Mouse (Mus musculus): ENCODE measurements around the gene Lrrc20. TPM values are rescaled to one million over a fixed set of nuclear protein-coding genes. Genes with fewer than 3 reads are reported as not detected.
A peak's percentile ranks its signal among the peaks of the same experiment; 100 is the strongest.

The Lrrc20 gene
- polyA plus RNA-seq, 2 experiments: 6.1 to 6.4 TPM

DNA sequence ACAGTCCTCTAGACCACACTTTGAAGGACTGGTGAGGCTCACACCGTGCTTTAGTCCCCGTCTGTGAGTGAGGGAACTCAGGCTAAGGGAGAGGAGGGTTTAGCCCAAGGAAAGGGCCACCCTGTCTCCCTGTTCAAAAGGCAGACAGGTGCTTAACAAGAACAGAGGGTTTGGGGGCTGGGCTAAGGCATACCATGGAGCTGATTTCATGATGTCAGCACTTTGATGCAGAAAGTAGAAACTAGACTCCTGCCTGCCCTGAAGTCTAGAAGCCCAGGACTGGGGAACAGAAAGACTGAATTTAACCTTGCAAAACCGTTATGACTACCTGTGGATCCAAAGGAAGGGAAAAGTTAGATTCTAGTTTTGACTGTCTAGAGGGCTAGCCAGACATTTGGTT is 18.4 kb upstream of the Lrrc20 start:
- Histone ChIP-seq H3K9me3 (ENCODE audit: control insufficient read depth, low read length) (no peaks in the 10 kb centered on the region), H3K27ac (no peak overlapping the region), H3K4me3 (ENCODE audit: insufficient read depth in 1 of 2, low read depth in 2 of 2, low read length in 2 of 2) (no peak overlapping the region), H3K9ac (replicated peaks) (no peak overlapping the region), H3K4me2 (ENCODE audit: low read depth) (no peak overlapping the region), H3K4me1 (replicated peaks; ENCODE audit: control insufficient read depth in 2 of 2, insufficient read depth in 2 of 2, low read length in 1 of 2) (0 out of 4 replicates have a peak, but pooled peaks cover 0 to 2% of the 10 kb centered on the region in 2 experiments), H3K27me3 (ENCODE audit: control insufficient read depth, insufficient read depth, low read length) (no peaks in the 10 kb centered on the region), H3K36me3 (replicated peaks; ENCODE audit: control insufficient read depth, insufficient read depth, low read depth) (no peaks in the 10 kb centered on the region)
- no peak for TF ChIP-seq CTCF (IDR thresholded peaks at IDR 0.05; ENCODE audit: low read depth)
- no peak for TF ChIP-seq EP300 (IDR thresholded peaks at IDR 0.05; ENCODE audit: low read depth)
- no peak for DNase-seq (ENCODE audit: low read depth in 3 of 3, low spot score in 3 of 3)
- 42% methylated on average over 3 of the region's 3 CpGs for WGBS (ENCODE audit: insufficient replicate concordance)
- ATAC-seq (ENCODE audit: insufficient read depth): no peak

DNA sequence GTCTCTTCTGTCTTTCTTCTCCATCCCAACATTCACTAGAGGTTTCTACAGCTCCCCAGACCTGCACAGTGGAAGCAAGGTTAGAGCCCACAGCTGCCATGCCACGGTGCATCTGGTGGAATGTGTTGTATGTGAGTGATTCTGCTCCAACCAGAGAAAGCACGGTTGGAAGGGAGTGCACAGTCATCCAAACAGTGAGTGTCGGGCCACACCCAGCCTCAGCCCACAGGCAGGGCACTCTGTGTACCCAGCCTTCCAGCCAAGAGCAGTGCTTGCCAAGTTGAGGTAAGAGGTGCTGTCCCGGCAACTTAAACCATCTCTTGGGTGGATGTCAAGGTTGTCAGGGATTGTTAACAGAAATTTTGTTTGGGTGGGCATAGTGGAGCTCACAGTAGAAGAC is 10.6 kb upstream of the Lrrc20 start:
- ATAC-seq (ENCODE audit: insufficient read depth): peak; percentile 82
- no peaks in the 10 kb centered on the region for H3K27me3 ChIP-seq (ENCODE audit: control insufficient read depth, insufficient read depth, low read length)
- no peak overlapping the region for H3K9ac ChIP-seq (replicated peaks)
- peaks cover 2 to 17% of the 10 kb centered on the region in 2 experiments; a peak in 3 of 4 replicates for H3K4me1 ChIP-seq (replicated peaks; ENCODE audit: control insufficient read depth in 2 of 2, insufficient read depth in 2 of 2, low read length in 1 of 2)
- peak in 1 of 3 experiments; percentile 41 for DNase-seq (ENCODE audit: low read depth in 3 of 3, low spot score in 3 of 3)
- H3K27ac ChIP-seq: peak overlapping the region; percentile 29
- TF ChIP-seq EP300 (IDR thresholded peaks at IDR 0.05; ENCODE audit: low read depth): no peak
- no peak for TF ChIP-seq CTCF (IDR thresholded peaks at IDR 0.05; ENCODE audit: low read depth)
- H3K36me3 ChIP-seq (replicated peaks; ENCODE audit: control insufficient read depth, insufficient read depth, low read depth): no peaks in the 10 kb centered on the region
- H3K4me2 ChIP-seq (ENCODE audit: low read depth): no peak overlapping the region
- no peak overlapping the region for H3K4me3 ChIP-seq (ENCODE audit: insufficient read depth in 1 of 2, low read depth in 2 of 2, low read length in 2 of 2)
- 32% methylated on average over 4 of the region's 4 CpGs for WGBS (ENCODE audit: insufficient replicate concordance)
- no peaks in the 10 kb centered on the region for H3K9me3 ChIP-seq (ENCODE audit: control insufficient read depth, low read length)

DNA sequence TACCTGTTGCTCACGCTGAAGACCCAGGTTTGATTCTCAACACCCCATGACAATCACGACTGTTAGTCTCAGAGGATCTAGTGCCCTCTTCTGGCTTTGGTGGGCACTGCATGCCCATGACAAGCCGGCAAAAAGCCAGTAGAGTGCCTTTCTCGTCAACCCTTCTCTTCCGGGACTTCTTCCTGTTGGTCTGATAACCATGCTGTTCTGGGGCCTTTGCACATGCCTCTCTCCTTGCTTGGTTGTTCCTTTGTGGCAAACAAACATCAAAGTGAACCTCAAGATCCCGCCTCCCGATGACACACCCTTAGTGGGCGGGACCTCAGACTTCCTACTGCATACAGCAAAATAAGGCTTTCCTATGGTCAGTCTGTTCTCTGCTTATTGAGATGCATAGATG is 9.4 kb upstream of the Lrrc20 start:
- Histone ChIP-seq H3K27ac (no peak overlapping the region), H3K36me3 (replicated peaks; ENCODE audit: control insufficient read depth, insufficient read depth, low read depth) (no peaks in the 10 kb centered on the region), H3K9me3 (ENCODE audit: control insufficient read depth, low read length) (no peaks in the 10 kb centered on the region), H3K4me1 (replicated peaks; ENCODE audit: control insufficient read depth in 2 of 2, insufficient read depth in 2 of 2, low read length in 1 of 2) (peaks cover 2 to 17% of the 10 kb centered on the region in 2 experiments; a peak in 3 of 4 replicates), H3K27me3 (ENCODE audit: control insufficient read depth, insufficient read depth, low read length) (no peaks in the 10 kb centered on the region), H3K4me3 (ENCODE audit: insufficient read depth in 1 of 2, low read depth in 2 of 2, low read length in 2 of 2) (peak overlapping the region in 1 of 2 experiments; percentile 39; a peak in 2 of 4 replicates), H3K9ac (replicated peaks) (no peak overlapping the region), H3K4me2 (ENCODE audit: low read depth) (no peak overlapping the region)
- TF ChIP-seq CTCF (IDR thresholded peaks at IDR 0.05; ENCODE audit: low read depth): peak; percentile 84
- TF ChIP-seq EP300 (IDR thresholded peaks at IDR 0.05; ENCODE audit: low read depth): no peak
- ATAC-seq (ENCODE audit: insufficient read depth) (no peak), DNase-seq (ENCODE audit: low read depth in 3 of 3, low spot score in 3 of 3) (peak in 1 of 3 experiments; percentile 37)
- 54% methylated on average over 8 of the region's 8 CpGs for WGBS (ENCODE audit: insufficient replicate concordance)

DNA sequence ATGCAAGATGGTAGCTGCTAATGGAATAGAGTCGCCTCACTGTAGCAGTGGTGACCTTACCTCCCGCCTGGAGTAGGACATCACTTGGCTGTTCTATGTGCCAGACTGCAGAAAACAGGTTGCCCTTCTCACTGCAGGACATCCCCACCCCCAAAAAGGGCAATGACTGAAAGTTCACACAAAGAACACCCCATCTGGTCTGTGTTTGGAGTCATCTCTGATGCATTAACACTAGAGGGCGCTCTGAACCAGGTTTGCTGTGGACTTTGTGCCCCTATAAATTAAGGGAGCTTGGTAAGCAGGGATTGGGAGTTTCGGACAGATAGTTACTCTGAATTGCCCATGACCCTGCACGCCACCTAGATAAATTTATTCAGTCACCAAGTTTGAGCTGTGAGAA is 8.7 kb upstream of the Lrrc20 start:
- H3K27ac ChIP-seq: no peak overlapping the region
- WGBS (ENCODE audit: insufficient replicate concordance): 20% methylated on average over 5 of the region's 5 CpGs
- no peak overlapping the region for H3K4me2 ChIP-seq (ENCODE audit: low read depth)
- no peak for ATAC-seq (ENCODE audit: insufficient read depth)
- TF ChIP-seq EP300 (IDR thresholded peaks at IDR 0.05; ENCODE audit: low read depth): 0 out of 2 replicates have a peak, but pooled peaks have one; percentile 11
- peak; percentile 90 for TF ChIP-seq CTCF (IDR thresholded peaks at IDR 0.05; ENCODE audit: low read depth)
- H3K27me3 ChIP-seq (ENCODE audit: control insufficient read depth, insufficient read depth, low read length): no peaks in the 10 kb centered on the region
- peaks cover 2 to 17% of the 10 kb centered on the region in 2 experiments; a peak in 3 of 4 replicates for H3K4me1 ChIP-seq (replicated peaks; ENCODE audit: control insufficient read depth in 2 of 2, insufficient read depth in 2 of 2, low read length in 1 of 2)
- H3K36me3 ChIP-seq (replicated peaks; ENCODE audit: control insufficient read depth, insufficient read depth, low read depth): no peaks in the 10 kb centered on the region
- H3K4me3 ChIP-seq (ENCODE audit: insufficient read depth in 1 of 2, low read depth in 2 of 2, low read length in 2 of 2): no peak overlapping the region
- no peak overlapping the region for H3K9ac ChIP-seq (replicated peaks)
- no peaks in the 10 kb centered on the region for H3K9me3 ChIP-seq (ENCODE audit: control insufficient read depth, low read length)
- DNase-seq (ENCODE audit: low read depth in 3 of 3, low spot score in 3 of 3): peak; percentile 49 to 58 (median 54)

DNA sequence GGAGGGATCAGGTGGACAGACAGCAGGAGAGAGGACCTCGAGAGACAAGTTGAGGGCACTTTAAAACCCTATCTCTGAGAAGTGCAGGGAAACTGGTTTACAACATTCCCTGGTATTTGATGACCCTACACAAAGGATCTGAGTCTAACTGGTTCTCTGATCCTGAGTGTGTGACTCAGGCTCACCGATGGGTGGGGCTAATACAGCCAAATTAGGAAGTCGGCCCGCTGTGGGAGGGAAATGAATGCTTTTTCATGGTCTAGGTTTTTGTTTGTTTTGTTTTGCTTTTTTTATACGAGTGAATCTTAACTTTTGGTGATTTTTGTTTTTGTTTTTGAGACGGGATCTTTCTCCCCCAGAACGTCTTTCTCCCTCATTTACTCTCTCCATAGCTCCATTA is 6.7 kb upstream of the Lrrc20 start:
- Histone ChIP-seq H3K9me3 (ENCODE audit: control insufficient read depth, low read length) (no peaks in the 10 kb centered on the region), H3K4me2 (ENCODE audit: low read depth) (no peak overlapping the region), H3K9ac (replicated peaks) (no peak overlapping the region), H3K4me1 (replicated peaks; ENCODE audit: control insufficient read depth in 2 of 2, insufficient read depth in 2 of 2, low read length in 1 of 2) (peaks cover 2 to 17% of the 10 kb centered on the region in 2 experiments; a peak in 3 of 4 replicates), H3K36me3 (replicated peaks; ENCODE audit: control insufficient read depth, insufficient read depth, low read depth) (no peaks in the 10 kb centered on the region), H3K4me3 (ENCODE audit: insufficient read depth in 1 of 2, low read depth in 2 of 2, low read length in 2 of 2) (no peak overlapping the region), H3K27me3 (ENCODE audit: control insufficient read depth, insufficient read depth, low read length) (no peaks in the 10 kb centered on the region), H3K27ac (no peak overlapping the region)
- DNase-seq (ENCODE audit: low read depth in 3 of 3, low spot score in 3 of 3) (no peak), ATAC-seq (ENCODE audit: insufficient read depth) (no peak)
- 37% methylated on average over 7 of the region's 7 CpGs for WGBS (ENCODE audit: insufficient replicate concordance)
- TF ChIP-seq CTCF (IDR thresholded peaks at IDR 0.05; ENCODE audit: low read depth) (no peak), EP300 (IDR thresholded peaks at IDR 0.05; ENCODE audit: low read depth) (no peak)

Measured in liver, embryonic 14.5 days (tissue).